Mouse (Mus musculus) MEL (cell line): Measurements from ENCODE around the gene Retsat.

Experiments used
- CHD1 ChIP-seq: IDR thresholded peaks from 2 replicates; pipeline ENCODE4 v1.6.1; 2012; ENCODE audit warnings: low read depth, mild to moderate bottlenecking, inconsistent platforms, low read length, improper control_type of control experiment
- CTCF ChIP-seq, 3 experiments: IDR thresholded peaks in 2 of 3; conservative IDR thresholded peaks in 1 of 3; 2 replicates each; pipeline ENCODE4 v1.5.1; 2011 to 2012; ENCODE audit warnings: low read length in 3 of 3, low read depth in 2 of 3, mild to moderate bottlenecking in 2 of 3, improper control_type of control experiment in 1 of 3, inconsistent platforms in 1 of 3, mixed read lengths in 1 of 3, moderate library complexity in 1 of 3; ENCODE audit not compliant: control insufficient read depth in 1 of 3, insufficient read depth in 1 of 3, poor library complexity in 1 of 3, severe bottlenecking in 1 of 3
- ETS1 ChIP-seq: IDR thresholded peaks from 2 replicates; pipeline ENCODE4 v1.6.1; 2012; ENCODE audit warnings: low read depth, mild to moderate bottlenecking, inconsistent platforms, low read length, improper control_type of control experiment, moderate library complexity
- HCFC1 ChIP-seq: IDR thresholded peaks from 2 replicates; pipeline ENCODE4 v1.6.1; 2012; ENCODE audit warnings: low read depth, mild to moderate bottlenecking, inconsistent platforms, low read length, improper control_type of control experiment, moderate library complexity
- MAFK ChIP-seq: IDR thresholded peaks from 2 replicates; pipeline ENCODE4 v1.6.1; 2011; ENCODE audit warnings: low read depth, mild to moderate bottlenecking, low read length, improper control_type of control experiment, borderline replicate concordance
- MAX ChIP-seq: IDR thresholded peaks from 2 replicates; pipeline ENCODE4 v1.6.1; 2011; ENCODE audit warnings: low read length, improper control_type of control experiment
- NELFE ChIP-seq: IDR thresholded peaks from 2 replicates; pipeline ENCODE4 v1.6.1; 2011; ENCODE audit warnings: low read depth, low read length, improper control_type of control experiment
- NRF1 ChIP-seq: IDR thresholded peaks from 2 replicates; pipeline ENCODE4 v1.6.1; 2014; ENCODE audit warnings: low read depth, mild to moderate bottlenecking, inconsistent platforms, low read length, improper control_type of control experiment, moderate library complexity; ENCODE audit not compliant: poor library complexity, insufficient read depth, severe bottlenecking
- SMC3 ChIP-seq: IDR thresholded peaks from 2 replicates; pipeline ENCODE4 v1.6.1; 2011; ENCODE audit warnings: low read depth, low read length, improper control_type of control experiment
- USF2 ChIP-seq, 2 experiments: IDR thresholded peaks; 2 replicates each; pipeline ENCODE4 v1.6.1; 2011 to 2012; ENCODE audit warnings: improper control_type of control experiment in 2 of 2, low read length in 2 of 2, borderline replicate concordance in 1 of 2, inconsistent platforms in 1 of 2, low read depth in 1 of 2, mild to moderate bottlenecking in 1 of 2; ENCODE audit not compliant: insufficient read depth in 1 of 2
- ZMIZ1 ChIP-seq: IDR thresholded peaks from 2 replicates; pipeline ENCODE4 v1.6.1; 2012; ENCODE audit warnings: low read depth, mild to moderate bottlenecking, inconsistent platforms, low read length, improper control_type of control experiment, moderate library complexity

DNA sequence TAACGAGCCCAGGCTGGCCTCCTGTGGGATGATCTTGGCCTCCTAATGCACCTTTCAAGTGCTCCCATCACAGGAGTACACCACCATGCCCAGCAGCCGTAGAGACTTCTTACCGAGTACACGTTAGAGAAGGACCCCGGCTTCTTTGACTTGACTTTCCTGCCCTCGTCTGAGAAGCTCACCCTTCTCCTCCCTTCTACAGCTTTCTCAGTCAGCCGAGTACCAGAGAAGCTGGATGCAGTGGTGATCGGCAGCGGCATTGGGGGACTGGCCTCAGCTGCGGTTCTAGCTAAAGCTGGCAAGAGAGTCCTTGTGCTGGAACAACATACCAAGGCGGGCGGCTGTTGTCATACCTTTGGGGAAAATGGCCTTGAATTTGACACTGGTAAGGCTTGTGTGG is 2.5 kb downstream of the Retsat start:
- TF ChIP-seq USF2 (IDR thresholded peaks at IDR 0.05; ENCODE audit: borderline replicate concordance in 1 of 2, insufficient read depth in 1 of 2, low read depth in 1 of 2, low read length in 2 of 2) (no peak), CTCF (IDR thresholded peaks at IDR 0.05 in 2 of 3, conservative IDR thresholded peaks at IDR 0.05 in 1 of 3; ENCODE audit: control insufficient read depth in 1 of 3, insufficient read depth in 1 of 3, low read depth in 2 of 3, low read length in 3 of 3, poor library complexity in 1 of 3, severe bottlenecking in 1 of 3) (no peak), ZMIZ1 (no peak), NELFE (no peak), ETS1 (no peak), NRF1 (no peak), MAFK (no peak), HCFC1 (no peak), MAX (no peak), SMC3 (no peak), CHD1 (no peak)
